Mouse (Mus musculus): Measurements from ENCODE around the gene Ppm1n. TPM values are rescaled to one million over a fixed set of nuclear protein-coding genes. Genes with fewer than 3 reads are reported as not detected.

The Ppm1n gene
- polyA plus RNA-seq, 1 experiment from 2014 or later: 0.34 TPM

DNA sequence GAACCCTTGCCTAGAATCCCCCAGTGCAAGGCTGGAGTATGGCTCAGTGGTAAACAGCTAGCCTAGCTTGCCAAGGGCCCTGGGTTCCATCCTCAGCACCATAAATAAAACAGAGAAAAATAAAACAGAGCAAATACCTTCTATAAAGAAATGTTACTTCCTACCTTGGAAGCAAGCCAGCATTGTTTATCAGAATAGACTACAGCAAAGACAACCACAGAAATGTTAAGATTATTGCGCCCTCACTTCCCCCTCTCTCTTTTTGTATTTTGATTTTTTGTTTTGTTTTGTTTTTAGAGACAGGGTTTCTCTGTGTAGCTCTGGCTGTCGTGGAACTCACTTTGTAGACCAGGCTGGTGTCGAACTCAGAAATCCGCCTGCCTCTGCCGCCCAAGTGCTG, 17.9 kb upstream of the Ppm1n start:
- H3K36me3 ChIP-seq (ENCODE audit: control insufficient read depth, insufficient read depth, low read length): no peaks in the 10 kb centered on the region
- ATAC-seq (replicated peaks; ENCODE audit: insufficient number of reproducible peaks, low FRiP score, low TSS enrichment): no peak
- no peak overlapping the region for H3K4me2 ChIP-seq
- H3K4me1 ChIP-seq (ENCODE audit: control insufficient read depth, insufficient read depth, low read length): peaks cover 8% of the 10 kb centered on the region
- 84% methylated on average over 5 of the region's 5 CpGs for WGBS (ENCODE audit: insufficient replicate concordance)
- no peak overlapping the region for H3K27ac ChIP-seq (ENCODE audit: low read depth, low read length)
- H3K4me3 ChIP-seq (ENCODE audit: low read depth, low read length): no peak overlapping the region
- no peaks in the 10 kb centered on the region for H3K9me3 ChIP-seq (replicated peaks; ENCODE audit: control insufficient read depth, low read length)
- peaks cover 11% of the 10 kb centered on the region for H3K27me3 ChIP-seq (ENCODE audit: control insufficient read depth, insufficient read depth, low read length)
- H3K9ac ChIP-seq (ENCODE audit: low read depth, low read length): no peak overlapping the region

- no peak overlapping the region for H3K9ac ChIP-seq (ENCODE audit: low read depth, low read length)
- no peak for ATAC-seq (replicated peaks; ENCODE audit: insufficient number of reproducible peaks, low FRiP score, low TSS enrichment)
- WGBS (ENCODE audit: insufficient replicate concordance): 80% methylated on average over 6 of the region's 6 CpGs
Observed at GRCm38 (mm10) chr7:19297034-19297433, 17.2 kb upstream of the Ppm1n start.

GRCm38 (mm10) chr7:19295503-19296185, 15.8 kb upstream of the Ppm1n start:
- Histone ChIP-seq H3K4me3 (ENCODE audit: low read depth, low read length) (peak overlapping the region; percentile 21), H3K9ac (ENCODE audit: low read depth, low read length) (no peak overlapping the region), H3K36me3 (ENCODE audit: control insufficient read depth, insufficient read depth, low read length) (no peaks in the 10 kb centered on the region), H3K4me2 (peak overlapping the region; percentile 54), H3K4me1 (ENCODE audit: control insufficient read depth, insufficient read depth, low read length) (peaks cover 7% of the 10 kb centered on the region; the same call in 1 of the 2 replicates), H3K27me3 (ENCODE audit: control insufficient read depth, insufficient read depth, low read length) (no peaks in the 10 kb centered on the region), H3K9me3 (replicated peaks; ENCODE audit: control insufficient read depth, low read length) (no peaks in the 10 kb centered on the region), H3K27ac (ENCODE audit: low read depth, low read length) (no peak overlapping the region)
- 20% methylated on average over 21 of the region's 22 CpGs for WGBS (ENCODE audit: insufficient replicate concordance)
- ATAC-seq (replicated peaks; ENCODE audit: insufficient number of reproducible peaks, low FRiP score, low TSS enrichment): peak; percentile 32; the same call in 1 of the 2 replicates

More at GRCm38 (mm10) chr7:19297034-19297433, 17.2 kb upstream of the Ppm1n start:
- no peak overlapping the region for H3K27ac ChIP-seq (ENCODE audit: low read depth, low read length)
- H3K36me3 ChIP-seq (ENCODE audit: control insufficient read depth, insufficient read depth, low read length): no peaks in the 10 kb centered on the region
- peaks cover 4% of the 10 kb centered on the region for H3K27me3 ChIP-seq (ENCODE audit: control insufficient read depth, insufficient read depth, low read length)
- no peak overlapping the region for H3K4me3 ChIP-seq (ENCODE audit: low read depth, low read length)
- H3K9me3 ChIP-seq (replicated peaks; ENCODE audit: control insufficient read depth, low read length): no peaks in the 10 kb centered on the region
- H3K4me1 ChIP-seq (ENCODE audit: control insufficient read depth, insufficient read depth, low read length): peaks cover 8% of the 10 kb centered on the region
- no peak overlapping the region for H3K4me2 ChIP-seq

DNA sequence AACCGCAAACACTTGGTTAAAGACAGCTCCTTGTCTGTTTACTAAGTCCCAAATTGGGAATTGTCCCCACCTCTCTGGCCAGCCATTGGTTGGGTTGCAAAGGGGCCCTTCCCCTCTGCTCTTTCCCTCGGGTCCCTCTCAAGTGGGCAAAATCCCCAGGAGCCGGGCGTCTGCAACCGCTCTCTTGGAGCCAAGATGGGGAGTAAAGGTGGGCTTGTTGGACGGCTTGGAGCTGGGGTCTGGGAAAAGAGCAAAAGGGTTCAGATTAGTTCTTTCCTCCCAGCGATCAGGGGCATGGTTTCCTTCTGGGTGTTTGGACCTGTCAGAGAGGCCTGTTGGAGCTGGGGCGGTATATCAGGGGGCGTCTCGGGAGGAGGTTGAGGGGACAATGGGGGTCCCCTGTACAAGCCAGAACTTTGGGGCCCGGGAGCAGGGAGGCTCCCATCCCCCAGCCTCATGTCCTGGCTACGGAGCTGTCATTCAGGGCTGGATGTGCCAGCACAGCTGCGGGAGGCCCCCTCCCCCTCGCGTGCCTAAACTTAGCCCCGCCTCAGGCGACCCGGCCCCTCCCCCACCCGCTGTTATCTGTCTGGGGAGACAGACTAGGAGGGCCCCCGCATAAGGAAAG, 11.2 kb upstream of the Ppm1n start:
- WGBS (ENCODE audit: insufficient replicate concordance): 2% methylated on average over 20 of the region's 20 CpGs
- ATAC-seq (replicated peaks; ENCODE audit: insufficient number of reproducible peaks, low FRiP score, low TSS enrichment): peak; percentile 64
- Histone ChIP-seq H3K4me3 (ENCODE audit: low read depth, low read length) (peak overlapping the region; percentile 62), H3K27me3 (ENCODE audit: control insufficient read depth, insufficient read depth, low read length) (no peaks in the 10 kb centered on the region), H3K36me3 (ENCODE audit: control insufficient read depth, insufficient read depth, low read length) (no peaks in the 10 kb centered on the region), H3K9ac (ENCODE audit: low read depth, low read length) (peak overlapping the region; percentile 70), H3K4me2 (peak overlapping the region; percentile 92), H3K9me3 (replicated peaks; ENCODE audit: control insufficient read depth, low read length) (no peaks in the 10 kb centered on the region), H3K27ac (ENCODE audit: low read depth, low read length) (peak overlapping the region; percentile 60), H3K4me1 (ENCODE audit: control insufficient read depth, insufficient read depth, low read length) (peaks cover 9% of the 10 kb centered on the region; the same call in 1 of the 2 replicates)

DNA sequence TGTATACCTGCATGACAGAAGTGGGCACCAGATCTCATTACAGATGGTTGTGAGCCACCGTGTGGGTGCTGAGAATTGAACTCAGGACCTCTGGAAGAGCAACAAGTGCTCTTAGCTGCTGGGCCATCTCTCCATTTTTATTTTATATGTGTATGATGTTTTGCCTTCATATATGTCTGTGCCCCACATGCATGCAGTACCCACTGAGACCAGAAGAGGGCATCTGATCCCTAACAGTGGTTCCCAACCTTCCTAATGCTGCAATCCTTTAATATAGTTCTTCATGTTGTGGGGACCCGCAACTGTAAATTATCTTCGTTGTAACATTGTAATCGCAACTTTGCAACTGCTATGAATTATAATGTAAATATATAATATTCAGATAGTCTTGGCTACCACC, 4.9 kb upstream of the Ppm1n start:
- WGBS (ENCODE audit: insufficient replicate concordance): 25% methylated on average over 4 of the region's 4 CpGs
- H3K27ac ChIP-seq (ENCODE audit: low read depth, low read length): no peak overlapping the region
- no peaks in the 10 kb centered on the region; the same call in 1 of the 2 replicates for H3K4me1 ChIP-seq (ENCODE audit: control insufficient read depth, insufficient read depth, low read length)
- H3K27me3 ChIP-seq (ENCODE audit: control insufficient read depth, insufficient read depth, low read length): peaks cover 30% of the 10 kb centered on the region
- no peak overlapping the region for H3K9ac ChIP-seq (ENCODE audit: low read depth, low read length)
- no peaks in the 10 kb centered on the region for H3K9me3 ChIP-seq (replicated peaks; ENCODE audit: control insufficient read depth, low read length)
- H3K36me3 ChIP-seq (ENCODE audit: control insufficient read depth, insufficient read depth, low read length): no peaks in the 10 kb centered on the region
- H3K4me3 ChIP-seq (ENCODE audit: low read depth, low read length): no peak overlapping the region
- no peak overlapping the region for H3K4me2 ChIP-seq
- ATAC-seq (replicated peaks; ENCODE audit: insufficient number of reproducible peaks, low FRiP score, low TSS enrichment): no peak

GRCm38 (mm10) chr7:19283406-19283804, 3.5 kb upstream of the Ppm1n start:
- Histone ChIP-seq H3K4me3 (ENCODE audit: low read depth, low read length) (no peak overlapping the region), H3K27me3 (ENCODE audit: control insufficient read depth, insufficient read depth, low read length) (peaks cover 44% of the 10 kb centered on the region), H3K36me3 (ENCODE audit: control insufficient read depth, insufficient read depth, low read length) (no peaks in the 10 kb centered on the region), H3K9me3 (replicated peaks; ENCODE audit: control insufficient read depth, low read length) (no peaks in the 10 kb centered on the region), H3K4me2 (peak overlapping the region; percentile 71), H3K27ac (ENCODE audit: low read depth, low read length) (no peak overlapping the region), H3K4me1 (ENCODE audit: control insufficient read depth, insufficient read depth, low read length) (peaks cover 4% of the 10 kb centered on the region; the same call in 1 of the 2 replicates), H3K9ac (ENCODE audit: low read depth, low read length) (no peak overlapping the region)
- ATAC-seq (replicated peaks; ENCODE audit: insufficient number of reproducible peaks, low FRiP score, low TSS enrichment): no peak
- 35% methylated on average over 14 of the region's 14 CpGs for WGBS (ENCODE audit: insufficient replicate concordance)

DNA sequence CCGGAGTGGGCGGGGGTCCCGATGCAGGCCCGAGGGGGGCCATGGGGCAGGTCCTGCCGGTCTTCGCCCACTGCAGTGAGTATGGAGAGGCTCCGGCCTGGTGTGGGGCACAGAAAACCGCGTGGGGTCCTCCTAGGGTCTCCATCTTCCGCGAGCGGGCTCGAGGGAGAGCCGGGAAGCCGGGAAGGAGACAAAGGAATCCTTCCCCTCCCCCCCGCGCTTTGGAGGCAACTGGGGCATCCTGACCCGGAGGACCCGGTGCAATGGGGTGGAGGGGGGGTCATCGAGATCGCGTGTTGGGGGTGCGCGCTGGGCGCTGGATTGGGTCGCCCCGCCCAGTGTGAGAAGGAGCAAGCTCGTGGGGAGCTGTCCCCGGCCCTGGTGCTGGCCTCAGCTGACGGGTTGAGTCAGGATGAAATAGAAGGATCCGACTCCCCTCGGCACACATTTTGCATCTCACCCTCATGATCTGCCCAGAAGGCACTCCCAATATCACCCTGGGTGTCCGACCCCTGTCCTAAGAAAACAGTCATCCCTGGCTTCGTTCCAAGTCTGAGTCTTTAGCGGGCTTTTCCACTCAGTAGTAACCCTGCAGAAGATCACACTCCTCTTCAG, 3.0 kb upstream of the Ppm1n start:
- Histone ChIP-seq H3K27me3 (ENCODE audit: control insufficient read depth, insufficient read depth, low read length) (peaks cover 49% of the 10 kb centered on the region), H3K36me3 (ENCODE audit: control insufficient read depth, insufficient read depth, low read length) (no peaks in the 10 kb centered on the region), H3K4me3 (ENCODE audit: low read depth, low read length) (peak overlapping the region; percentile 40), H3K4me2 (peak overlapping the region; percentile 71), H3K4me1 (ENCODE audit: control insufficient read depth, insufficient read depth, low read length) (peaks cover 4% of the 10 kb centered on the region; the same call in 1 of the 2 replicates), H3K9ac (ENCODE audit: low read depth, low read length) (peak overlapping the region; percentile 2; the same call in 1 of the 2 replicates), H3K27ac (ENCODE audit: low read depth, low read length) (no peak overlapping the region), H3K9me3 (replicated peaks; ENCODE audit: control insufficient read depth, low read length) (no peaks in the 10 kb centered on the region)
- WGBS (ENCODE audit: insufficient replicate concordance): 3% methylated on average over 35 of the region's 35 CpGs
- peak; percentile 37 for ATAC-seq (replicated peaks; ENCODE audit: insufficient number of reproducible peaks, low FRiP score, low TSS enrichment)

DNA sequence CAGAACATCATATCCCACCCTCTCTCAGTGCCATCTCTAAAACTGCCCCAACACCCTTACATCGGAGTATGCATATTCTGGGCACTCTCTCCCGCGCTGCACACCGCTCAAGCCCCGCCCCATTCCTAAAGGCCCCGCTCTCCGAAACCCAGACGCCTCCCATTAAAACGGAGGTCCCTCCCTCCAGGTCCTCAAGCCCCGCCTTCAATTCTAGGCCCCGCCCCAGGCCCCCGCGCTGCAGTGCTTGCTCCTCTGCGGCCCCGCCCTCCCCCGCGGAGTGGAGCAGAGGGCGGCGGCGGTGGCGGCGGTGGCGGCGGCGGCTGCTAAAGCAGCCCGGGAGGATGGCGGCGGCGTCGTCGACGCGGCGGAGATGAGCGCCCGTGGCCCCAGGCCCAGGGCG, 2.5 kb upstream of the Ppm1n start, which contains the start of gene Rtn2:
Gene Rtn2, plus strand, starts transcription at position 240 of the 400 bp plus-strand sequence.
- Histone ChIP-seq H3K27ac (ENCODE audit: low read depth, low read length) (no peak within 1 kb of the TSS), H3K9me3 (replicated peaks; ENCODE audit: control insufficient read depth, low read length) (no peaks in the 10 kb centered on the region), H3K9ac (ENCODE audit: low read depth, low read length) (peak within 1 kb of the TSS; percentile 2; the same call in 1 of the 2 replicates), H3K36me3 (ENCODE audit: control insufficient read depth, insufficient read depth, low read length) (no peaks in the 10 kb centered on the region), H3K27me3 (ENCODE audit: control insufficient read depth, insufficient read depth, low read length) (peaks cover 54% of the 10 kb centered on the region), H3K4me3 (ENCODE audit: low read depth, low read length) (peak within 1 kb of the TSS; percentile 40), H3K4me1 (ENCODE audit: control insufficient read depth, insufficient read depth, low read length) (peaks cover 4% of the 10 kb centered on the region; the same call in 1 of the 2 replicates), H3K4me2 (peak within 1 kb of the TSS; percentile 71)
- WGBS (ENCODE audit: insufficient replicate concordance): 1% methylated on average over 37 of the region's 37 CpGs
- peak; percentile 80 for ATAC-seq (replicated peaks; ENCODE audit: insufficient number of reproducible peaks, low FRiP score, low TSS enrichment)

Data from heart, embryonic 11.5 days (tissue).